Mouse (Mus musculus) ES-E14 (cell line): ENCODE results near the gene Zfp512b. TPM values are rescaled to one million over a fixed set of nuclear protein-coding genes. Genes with fewer than 3 reads are reported as not detected.
A peak's percentile ranks its signal among the peaks of the same experiment; 100 is the strongest.

Source experiments
- DNase-seq: peaks from one replicate; pipeline ENCODE4 v3.0.0-alpha.2; 2013; ENCODE audit warnings: low read depth, low spot score
- H3K27ac ChIP-seq: 2 replicates; pipeline ENCODE4 v1.5.1; 2012; ENCODE audit warnings: low read depth, mild to moderate bottlenecking, low read length, moderate library complexity, mixed read lengths; ENCODE audit not compliant: poor library complexity, insufficient read depth, severe bottlenecking
- H3K36me3 ChIP-seq: 2 replicates; pipeline ENCODE4 v1.6.1; 2012; ENCODE audit warnings: mild to moderate bottlenecking, low read length, moderate library complexity, mixed read lengths; ENCODE audit not compliant: control insufficient read depth, poor library complexity, insufficient read depth, severe bottlenecking
- H3K4me1 ChIP-seq, 2 experiments: fragments of 150-350 bp in 1 of 2; sonication (generic) in 1 of 2; 2 replicates each; pipeline ENCODE4 v1.6.1; 2012; ENCODE audit warnings: low read length in 2 of 2, mild to moderate bottlenecking in 1 of 2, mixed read lengths in 1 of 2; ENCODE audit not compliant: control insufficient read depth in 2 of 2, insufficient read depth in 2 of 2, poor library complexity in 1 of 2
- H3K4me3 ChIP-seq, 2 experiments: fragments of 150-350 bp in 1 of 2; sonication (generic) in 1 of 2; 2 replicates each; pipeline ENCODE4 v1.5.1; 2012; ENCODE audit warnings: low read length in 2 of 2, low read depth in 1 of 2, mild to moderate bottlenecking in 1 of 2, mixed read lengths in 1 of 2; ENCODE audit not compliant: insufficient read depth in 1 of 2, poor library complexity in 1 of 2, severe bottlenecking in 1 of 2
- H3K9ac ChIP-seq: 2 replicates; pipeline ENCODE4 v1.6.1; 2012; ENCODE audit warnings: low read depth, mild to moderate bottlenecking, low read length, mixed read lengths; ENCODE audit not compliant: poor library complexity, insufficient read depth, severe bottlenecking
- H3K9me3 ChIP-seq: fragments of 150-350 bp; sonication (generic); 2 replicates; pipeline ENCODE4 v1.6.1; 2012; ENCODE audit warnings: low read depth, mild to moderate bottlenecking, low read length; ENCODE audit not compliant: control insufficient read depth, insufficient read depth
- CHD2 ChIP-seq: IDR thresholded peaks from 2 replicates; pipeline ENCODE4 v1.6.1; 2014; ENCODE audit warnings: mild to moderate bottlenecking, low read depth, low read length, inconsistent platforms
- HCFC1 ChIP-seq: IDR thresholded peaks from 2 replicates; pipeline ENCODE4 v1.6.1; 2012; ENCODE audit warnings: low read length, inconsistent platforms, borderline replicate concordance; ENCODE audit not compliant: insufficient read depth
- MAFK ChIP-seq: IDR thresholded peaks from 2 replicates; pipeline ENCODE4 v1.6.1; 2014; ENCODE audit warnings: mild to moderate bottlenecking, low read depth, low read length, inconsistent platforms; ENCODE audit not compliant: insufficient read depth
- ZC3H11A ChIP-seq: IDR thresholded peaks from 2 replicates; pipeline ENCODE4 v1.6.1; 2012; ENCODE audit warnings: low read depth, mild to moderate bottlenecking, inconsistent platforms, low read length, borderline replicate concordance
- ZNF384 ChIP-seq: IDR thresholded peaks from 2 replicates; pipeline ENCODE4 v1.6.1; 2012; ENCODE audit warnings: low read depth, low read length, inconsistent platforms
- in situ Hi-C, 2 experiments: fragments of 600-800 bp; cut with MboI; formaldehyde crosslinking; loops; one replicate each; pipeline ENCODE4 v1.15.1; 2025; ENCODE audit warnings: low sequenced_read_pairs in 2 of 2, inconsistent platforms in 1 of 2; ENCODE audit not compliant: unreplicated experiment in 2 of 2
- total RNA-seq: library from RNA; depleted of rRNA; stranded (reverse); fragments of 300-350 nt; gene quantifications from 2 replicates; pipeline ENCODE4 v1.2.3, GENCODE M21; 2012

The Zfp512b gene
- total RNA-seq, 1 experiment, result 38.2 TPM

DNA sequence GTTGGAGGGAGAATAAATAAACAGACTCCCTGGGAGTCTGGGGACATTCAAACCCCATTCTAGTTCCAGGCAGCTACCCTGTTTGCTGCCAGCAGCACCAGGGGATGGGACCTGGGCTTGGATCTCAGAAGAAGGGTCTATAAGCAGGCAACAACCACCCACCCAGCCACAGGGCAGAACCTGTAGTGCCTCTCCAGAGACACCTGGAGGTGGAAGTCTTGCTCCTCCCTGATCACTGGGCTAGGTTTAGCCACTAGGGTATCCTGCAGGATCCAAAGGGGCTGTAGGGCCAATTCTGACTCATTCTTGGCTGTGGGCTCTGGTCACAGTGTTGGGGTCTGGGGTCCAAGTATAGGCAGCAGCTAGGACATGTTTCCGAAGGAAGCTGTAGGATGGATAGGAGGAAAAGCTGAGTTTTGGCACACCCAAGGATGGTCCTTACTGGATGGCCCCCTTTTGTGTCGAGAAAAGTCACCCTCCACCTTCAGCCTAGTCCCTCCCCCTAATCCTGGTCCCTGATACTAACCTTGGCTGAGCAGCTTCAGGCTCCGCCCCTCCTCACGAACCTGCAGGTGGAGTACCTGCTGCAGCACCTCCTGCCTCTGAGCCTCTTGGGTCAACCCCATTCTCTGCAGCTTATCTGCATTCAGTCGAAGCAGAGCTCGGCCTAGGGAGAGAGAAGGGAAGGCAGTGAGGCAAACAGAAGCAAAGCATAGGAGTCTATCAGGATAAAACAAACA is 3.8 kb upstream of the Zfp512b start:
- in situ Hi-C loops, result no loop called here
- DNase-seq, result no peak
- no peak overlapping the region for H3K27ac ChIP-seq
- no peak overlapping the region for H3K4me3 ChIP-seq
- H3K36me3 ChIP-seq, result no peaks in the 10 kb centered on the region
- no peak for TF ChIP-seq MAFK
- no peak overlapping the region for H3K9ac ChIP-seq
- H3K9me3 ChIP-seq, result no peaks in the 10 kb centered on the region
- H3K4me1 ChIP-seq, result peaks cover 4 to 8% of the 10 kb centered on the region in 2 experiments; a peak in 2 of 4 replicates

DNA sequence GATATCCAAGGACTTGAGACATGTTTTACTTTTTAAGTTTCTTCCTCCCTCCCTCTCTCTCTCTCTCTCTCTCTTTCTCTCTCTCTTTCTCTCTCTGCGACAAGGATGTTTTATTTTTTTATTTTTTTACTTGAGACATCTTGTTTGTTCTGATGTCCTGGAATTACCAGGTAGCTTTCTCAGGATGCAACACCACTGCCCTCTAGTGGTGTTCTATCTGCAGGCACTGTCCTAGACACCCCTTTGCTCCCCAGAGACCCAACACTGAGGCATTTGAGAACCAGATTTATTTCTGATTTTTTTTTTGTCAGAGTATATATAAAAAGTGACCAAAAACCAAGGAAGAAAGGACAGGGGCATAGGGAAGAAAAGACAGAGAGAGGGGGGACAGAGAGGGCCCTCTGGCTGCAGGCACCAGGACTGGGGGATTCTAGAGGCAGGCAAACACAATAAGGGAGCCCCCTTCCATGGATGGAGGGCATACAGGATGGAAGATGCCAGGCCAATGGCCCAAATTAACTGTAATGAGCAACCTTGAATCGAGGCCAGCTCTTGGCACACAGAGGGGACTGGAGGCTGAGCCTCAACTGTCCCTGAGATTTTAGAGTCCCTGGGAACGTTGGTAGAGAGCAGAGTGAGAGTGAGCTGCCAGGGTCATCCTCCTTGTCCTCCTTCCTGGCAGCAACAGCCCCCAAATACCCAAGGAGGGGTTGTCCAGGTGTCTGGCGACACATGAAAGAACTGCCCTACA is 2.5 kb upstream of the Zfp512b start:
- H3K36me3 ChIP-seq, result peaks cover 5% of the 10 kb centered on the region; the same call in 1 of the 2 replicates
- peaks cover 5 to 10% of the 10 kb centered on the region in 2 experiments; a peak in 1 of 4 replicates for H3K4me1 ChIP-seq
- TF ChIP-seq ZC3H11A, result 0 out of 2 replicates have a peak, but pooled peaks have one; percentile 3
- no peak for TF ChIP-seq MAFK
- TF ChIP-seq ZNF384, result peak; percentile 39
- in situ Hi-C loops, result no loop called here
- DNase-seq, result no peak
- no peak overlapping the region for H3K27ac ChIP-seq
- H3K9me3 ChIP-seq, result no peaks in the 10 kb centered on the region
- H3K4me3 ChIP-seq, result no peak overlapping the region
- no peak overlapping the region for H3K9ac ChIP-seq

DNA sequence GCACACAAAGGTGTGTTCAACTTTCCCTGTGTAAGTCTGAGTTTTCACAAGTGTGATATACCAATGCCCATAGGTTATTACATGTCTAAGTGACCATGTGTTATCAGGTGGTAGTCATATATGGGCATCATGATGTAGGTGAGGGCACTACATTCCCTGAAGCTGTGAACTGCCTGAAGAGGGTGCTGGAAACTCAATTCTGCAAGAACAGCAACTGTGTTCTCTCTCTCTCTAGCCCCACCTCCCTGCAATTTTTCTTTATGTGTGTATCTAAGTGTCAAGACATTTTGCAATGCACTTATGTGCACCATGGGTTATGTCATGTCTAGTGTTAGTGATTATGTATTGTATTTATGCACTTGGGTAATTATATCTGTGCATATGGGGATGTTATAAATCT is 1.3 kb upstream of the Zfp512b start:
- DNase-seq, result no peak
- Histone ChIP-seq H3K36me3 (peaks cover 16% of the 10 kb centered on the region), H3K4me1 (peaks cover 5 to 10% of the 10 kb centered on the region in 2 experiments; a peak in 1 of 4 replicates), H3K9ac (no peak overlapping the region), H3K4me3 (no peak overlapping the region), H3K27ac (no peak overlapping the region), H3K9me3 (no peaks in the 10 kb centered on the region)
- in situ Hi-C loops, result no loop called here
- no peak for TF ChIP-seq HCFC1
- TF ChIP-seq MAFK, result no peak
- TF ChIP-seq ZNF384, result no peak
- no peak for TF ChIP-seq ZC3H11A

DNA sequence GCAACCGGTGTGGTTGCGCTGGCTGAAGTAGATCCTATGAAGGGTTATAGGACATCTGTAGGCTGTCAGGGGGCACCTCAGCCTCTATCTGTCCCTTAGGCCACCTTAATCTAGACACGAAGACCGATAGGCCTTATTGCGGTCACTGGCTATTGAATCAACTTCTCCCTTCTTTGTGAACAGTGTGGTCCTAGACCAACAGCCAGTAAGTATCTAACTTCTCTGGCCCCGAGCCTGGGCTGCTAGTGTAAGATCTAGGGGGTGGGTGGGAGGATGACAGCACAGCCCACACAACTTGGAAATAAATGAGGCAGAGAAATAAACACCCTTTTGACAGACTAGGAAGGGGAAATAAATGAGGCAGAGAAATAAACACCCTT is 429 bp upstream of the Zfp512b start:
- Histone ChIP-seq H3K36me3 (peaks cover 22% of the 10 kb centered on the region), H3K4me1 (peaks cover 5 to 10% of the 10 kb centered on the region in 2 experiments; a peak in 1 of 4 replicates), H3K9ac (peak overlapping the region; percentile 91), H3K27ac (no peak overlapping the region), H3K9me3 (no peaks in the 10 kb centered on the region), H3K4me3 (peak overlapping the region; percentile 87 to 95)
- in situ Hi-C loops, result no loop called here
- DNase-seq, result no peak
- no peak for TF ChIP-seq CHD2
- TF ChIP-seq HCFC1, result no peak
- no peak for TF ChIP-seq ZC3H11A
- TF ChIP-seq ZNF384, result no peak
- no peak for TF ChIP-seq MAFK
